Mouse (Mus musculus): ENCODE data around the gene Barhl2. TPM values are rescaled to one million over a fixed set of nuclear protein-coding genes. Genes with fewer than 3 reads are reported as not detected.

The Barhl2 gene
- not detected for polyA plus RNA-seq (2017; shearing (Covaris generic))

DNA sequence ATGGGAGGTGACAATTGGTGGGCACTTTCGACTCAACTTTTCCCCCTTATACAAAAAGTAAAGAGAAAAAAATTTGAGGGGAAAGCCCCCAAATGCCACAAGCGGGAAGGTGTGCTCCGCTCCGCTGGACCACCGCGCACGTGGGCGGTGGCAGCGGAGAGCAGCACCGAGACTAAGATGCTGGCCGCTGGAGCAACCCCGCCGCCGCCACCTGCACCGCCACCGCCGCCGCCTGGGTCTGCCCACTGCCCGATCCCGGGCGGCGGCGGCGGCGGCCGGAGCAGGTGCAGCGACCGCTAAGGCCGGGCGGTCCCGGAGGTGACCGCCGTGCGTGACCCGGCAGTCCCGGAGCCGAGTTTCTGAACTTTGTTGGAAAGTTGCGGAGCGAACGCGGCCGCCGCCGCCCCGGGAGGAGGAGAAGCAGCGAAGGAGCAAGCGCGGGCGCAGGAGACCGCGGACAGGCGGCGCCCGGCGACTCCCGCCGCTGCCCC is at the start of gene Barhl2:
TSS of gene Barhl2 (minus strand) at position 181 of the 491 bp plus-strand sequence.

Other genes with a start within 250 kb of the Barhl2 start
- not detected for gene Gm17304, start 150.9 kb upstream of the Barhl2 start, polyA plus RNA-seq (2017; shearing (Covaris generic))
- 83.2 TPM for gene Zfp644, start 239.1 kb upstream of the Barhl2 start, polyA plus RNA-seq (2017; shearing (Covaris generic))

All from CD4-positive, CD25-positive, alpha-beta regulatory T cell (primary cell).